Mouse (Mus musculus) WW6 (cell line): ENCODE results near the gene Ptgir.

Experiments used
- DNase-seq: peaks from one replicate; pipeline ENCODE4 v3.0.0-alpha.2; 2013; ENCODE audit warnings: low read depth, low spot score

Ptgir gene

GRCm38 (mm10) chr7:16891641-16892351 lies 14.5 kb upstream of the Ptgir start, which contains the start of gene Gng8:
Gene Gng8 (plus strand): TSS chr7:16891786.
- no peak for DNase-seq

- no peak for DNase-seq
Observed at GRCm38 (mm10) chr7:16892352-16892730, 13.9 kb upstream of the Ptgir start.

GRCm38 (mm10) chr7:16893612-16894011 lies 12.7 kb upstream of the Ptgir start:
- no peak for DNase-seq

- DNase-seq, result no peak
Observed at GRCm38 (mm10) chr7:16894279-16894678, 12.0 kb upstream of the Ptgir start.

- no peak for DNase-seq
Observed at GRCm38 (mm10) chr7:16895000-16895399, 11.3 kb upstream of the Ptgir start.

- no peak for DNase-seq
Observed at GRCm38 (mm10) chr7:16895511-16895910, 10.8 kb upstream of the Ptgir start.

- no peak for DNase-seq
Observed at GRCm38 (mm10) chr7:16900526-16900925, 5.8 kb upstream of the Ptgir start.

- DNase-seq, result no peak
Observed at GRCm38 (mm10) chr7:16903439-16903955, 2.8 kb upstream of the Ptgir start.

GRCm38 (mm10) chr7:16904120-16904675 lies 2.1 kb upstream of the Ptgir start:
- no peak for DNase-seq

GRCm38 (mm10) chr7:16905491-16906021 lies 734 bp upstream of the Ptgir start:
- no peak for DNase-seq

GRCm38 (mm10) chr7:16906889-16907559 lies 734 bp downstream of the Ptgir start:
- no peak for DNase-seq

- no peak for DNase-seq
Observed at GRCm38 (mm10) chr7:16907842-16908241, 1.6 kb downstream of the Ptgir start.

GRCm38 (mm10) chr7:16908367-16908766 lies 2.1 kb downstream of the Ptgir start:
- DNase-seq, result no peak

GRCm38 (mm10) chr7:16908859-16909258 lies 2.6 kb downstream of the Ptgir start:
- no peak for DNase-seq

GRCm38 (mm10) chr7:16909909-16910308 lies 3.6 kb downstream of the Ptgir start:
- DNase-seq, result no peak

GRCm38 (mm10) chr7:16911904-16912303 lies 5.6 kb downstream of the Ptgir start:
- no peak for DNase-seq

GRCm38 (mm10) chr7:16912360-16912759 lies 6.1 kb downstream of the Ptgir start:
- no peak for DNase-seq

- DNase-seq, result no peak
Observed at GRCm38 (mm10) chr7:16913806-16914452, 7.6 kb downstream of the Ptgir start.

- DNase-seq, result no peak
Observed at GRCm38 (mm10) chr7:16914453-16915343, 8.4 kb downstream of the Ptgir start.

- DNase-seq, result no peak
Observed at GRCm38 (mm10) chr7:16915461-16916340, 9.4 kb downstream of the Ptgir start.
